Mouse (Mus musculus) inflammation-experienced regulatory T-cells, adult 6 months (primary cell): ENCODE measurements around the gene Wdr45b. TPM values are rescaled to one million over a fixed set of nuclear protein-coding genes. Genes with fewer than 3 reads are reported as not detected.
"Not testable (repeated sequence)": the region's sequence is repeated elsewhere in the genome, so short reads cannot be mapped to it uniquely, and the experiment has no call there.

Source experiments
- ATAC-seq: one replicate; pipeline ENCODE4 v1.8.0; 2017
- polyA plus RNA-seq, 3 experiments: library from polyadenylated mRNA; unstranded; fragments of 100-300 nt; shearing (Covaris generic); gene quantifications; one replicate each; pipeline ENCODE4 v1.2.1; 2017

The Wdr45b gene
- polyA plus RNA-seq, 3 experiments from 2014 or later, result 25.9 to 27.2 (median 26.9) TPM

DNA sequence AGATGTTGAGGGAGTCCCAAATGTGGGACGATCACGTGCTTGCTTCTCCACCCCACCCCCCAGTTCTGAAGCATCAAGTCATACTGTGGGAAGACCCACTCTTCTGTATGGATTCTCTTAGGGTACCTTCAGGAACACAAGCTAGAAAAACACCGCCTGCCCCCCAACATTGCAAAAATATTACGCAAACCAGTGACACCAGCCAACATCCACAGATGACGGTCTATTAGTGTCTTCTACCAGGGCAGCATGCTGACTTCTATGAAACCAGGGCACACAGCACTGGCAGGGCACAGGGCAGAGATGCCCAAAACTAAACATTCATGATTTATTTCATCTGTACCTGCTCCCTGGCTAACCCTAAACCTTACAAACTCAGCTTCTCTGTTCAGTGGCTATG, 27.6 kb downstream of the Wdr45b start:
- ATAC-seq, result no peak

DNA sequence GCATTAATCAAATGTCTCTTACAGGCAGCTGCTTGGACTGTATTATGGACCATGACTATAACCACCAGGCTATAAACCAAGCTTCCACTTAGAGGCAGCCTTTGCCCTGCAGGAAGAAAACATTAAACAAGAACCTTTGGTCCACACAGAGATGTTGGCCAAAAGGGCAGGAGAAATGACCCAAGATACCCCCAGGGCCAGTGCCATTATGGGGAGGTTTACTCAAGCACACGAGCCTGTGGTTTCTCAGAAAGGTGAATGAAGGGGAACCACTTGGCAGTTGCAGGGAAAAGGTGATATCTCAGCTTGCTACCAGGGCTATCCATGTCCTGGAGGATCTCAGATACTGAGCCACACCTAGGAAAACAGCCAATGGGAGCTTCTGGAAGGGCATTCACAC, 28.2 kb downstream of the Wdr45b start:
- ATAC-seq, result no peak

DNA sequence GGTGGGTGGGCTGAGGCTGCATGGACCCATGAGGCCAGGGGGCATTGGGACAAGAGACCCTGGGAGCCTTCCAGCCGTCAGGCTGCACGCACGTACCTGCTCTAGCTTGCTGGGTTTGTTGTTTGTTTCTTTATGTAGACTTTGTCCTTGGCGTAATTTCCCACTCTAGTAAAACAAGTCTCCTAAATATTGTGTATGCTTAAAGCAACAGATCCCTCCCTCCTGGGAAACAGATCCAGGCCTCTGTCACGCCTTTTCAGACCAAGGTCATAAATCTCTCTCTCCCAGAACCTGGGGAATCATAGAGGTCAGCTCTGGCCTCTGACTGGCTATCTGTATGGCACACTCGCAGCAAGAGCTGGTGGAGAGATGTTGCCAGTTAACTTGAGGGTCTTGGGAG, 46.5 kb downstream of the Wdr45b start:
- ATAC-seq, result not testable (repeated sequence)

DNA sequence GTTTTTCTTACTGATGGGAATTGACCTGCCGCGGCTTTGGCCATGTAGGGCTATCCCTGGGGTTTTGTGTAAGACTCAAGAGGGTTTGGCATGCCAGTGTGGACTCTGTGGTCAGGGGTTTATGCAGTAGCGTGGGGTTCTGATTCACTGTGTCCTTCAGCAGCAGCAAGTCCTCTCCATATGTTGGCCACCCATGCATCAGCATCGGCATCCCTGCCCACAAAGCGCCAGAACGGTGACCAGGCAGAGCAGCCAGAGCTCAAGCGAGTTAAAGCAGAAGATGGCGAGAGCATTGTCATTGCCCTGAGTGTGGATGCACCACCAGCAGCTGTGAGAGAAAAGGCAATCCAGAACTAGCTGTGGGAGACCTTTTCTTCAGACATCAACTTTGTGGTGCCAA, 47.6 kb downstream of the Wdr45b start:
- ATAC-seq, result no peak

DNA sequence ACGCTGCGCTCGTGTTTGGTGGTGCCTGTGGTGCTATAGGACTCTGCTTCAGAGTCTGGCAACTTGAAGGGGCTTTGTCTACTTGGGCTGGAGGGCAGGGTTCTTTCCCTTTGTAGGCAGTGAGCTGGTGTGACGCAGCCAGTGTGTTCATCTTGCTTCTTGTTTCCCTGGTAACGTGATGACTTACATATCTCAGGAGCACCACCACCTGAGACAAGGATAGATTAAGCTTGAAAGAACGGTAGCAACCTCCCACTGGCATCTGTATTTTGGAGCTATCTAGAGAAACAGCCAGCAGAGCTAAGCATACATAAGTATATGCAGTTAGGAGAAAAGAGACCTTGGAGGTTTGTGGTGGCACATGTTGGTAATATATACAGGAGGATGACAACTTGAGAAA, 48.9 kb downstream of the Wdr45b start:
- no peak for ATAC-seq

DNA sequence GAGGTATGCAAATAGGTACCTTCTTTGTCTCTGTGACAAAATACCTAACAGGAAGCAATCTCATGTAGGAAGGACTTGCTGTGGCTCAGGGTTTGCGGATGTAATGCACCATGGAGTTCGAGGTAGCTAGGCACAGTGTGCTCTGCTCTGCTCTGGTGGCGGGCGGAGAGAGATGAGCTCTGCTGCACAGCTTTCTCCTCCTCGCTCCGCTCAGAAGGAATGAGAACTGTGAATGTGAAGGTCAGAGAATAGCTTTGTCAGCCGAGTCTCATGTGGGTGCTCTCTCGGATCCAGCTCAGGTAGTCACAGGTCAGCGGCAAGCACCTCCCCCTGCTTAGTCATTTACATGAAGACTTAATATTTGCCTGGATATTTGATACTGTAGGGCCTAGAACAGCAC, 54.0 kb downstream of the Wdr45b start:
- ATAC-seq, result no peak

DNA sequence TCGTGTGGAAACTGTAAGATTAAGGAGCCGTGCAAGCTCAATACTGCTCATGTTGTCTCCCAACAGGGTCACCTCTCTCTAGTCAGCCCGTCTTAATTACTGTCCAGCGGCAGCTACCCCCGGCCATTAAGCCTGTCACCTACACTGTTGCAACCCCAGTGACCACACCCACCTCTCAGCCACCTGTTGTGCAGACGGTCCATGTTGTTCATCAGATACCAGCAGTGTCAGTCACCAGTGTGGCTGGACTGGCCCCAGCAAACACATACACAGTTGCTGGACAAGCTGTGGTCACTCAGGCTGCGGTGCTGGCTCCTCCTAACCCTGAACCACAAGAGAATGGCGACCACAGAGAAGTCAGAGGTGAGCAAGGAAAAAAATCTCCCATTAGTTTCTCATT, 55.8 kb downstream of the Wdr45b start:
- ATAC-seq, result no peak

DNA sequence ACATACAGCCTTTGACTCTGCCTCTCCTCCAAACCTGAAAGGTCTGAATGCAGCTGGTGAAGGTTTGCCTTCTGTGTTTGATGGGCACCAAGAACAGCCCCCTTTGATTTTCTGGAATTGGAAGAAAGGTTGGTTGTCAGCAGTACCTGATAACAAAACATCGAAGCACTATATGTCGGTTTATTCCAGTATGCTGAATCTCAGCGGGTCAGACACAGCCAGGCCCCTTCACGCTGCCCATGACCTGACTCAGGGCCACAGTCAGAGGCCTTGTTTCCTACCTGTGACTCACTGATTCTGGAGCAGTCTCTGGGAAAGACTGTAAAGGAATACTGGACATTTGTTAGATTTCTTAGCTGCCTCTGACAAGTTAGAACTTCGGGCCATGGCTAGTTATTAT, 59.5 kb downstream of the Wdr45b start:
- ATAC-seq, result no peak

DNA sequence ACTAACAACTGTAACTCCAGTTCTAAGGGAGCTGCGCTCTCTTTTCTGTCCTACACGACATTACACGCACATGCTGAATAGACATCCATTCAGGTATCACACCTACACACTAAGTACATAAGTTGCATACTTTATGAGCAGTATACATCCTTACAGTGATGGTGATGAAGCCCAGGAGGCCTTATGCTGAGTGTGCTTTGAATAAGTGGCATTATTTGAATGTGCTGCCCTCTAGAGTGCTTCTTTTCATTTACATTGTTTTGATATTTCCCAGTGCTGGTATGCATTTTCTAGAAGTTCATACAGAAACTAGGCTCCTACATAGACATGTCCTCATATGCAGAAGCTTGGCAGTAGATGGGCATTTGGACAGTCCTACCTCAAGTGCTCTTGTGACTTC, 64.4 kb downstream of the Wdr45b start:
- no peak for ATAC-seq

DNA sequence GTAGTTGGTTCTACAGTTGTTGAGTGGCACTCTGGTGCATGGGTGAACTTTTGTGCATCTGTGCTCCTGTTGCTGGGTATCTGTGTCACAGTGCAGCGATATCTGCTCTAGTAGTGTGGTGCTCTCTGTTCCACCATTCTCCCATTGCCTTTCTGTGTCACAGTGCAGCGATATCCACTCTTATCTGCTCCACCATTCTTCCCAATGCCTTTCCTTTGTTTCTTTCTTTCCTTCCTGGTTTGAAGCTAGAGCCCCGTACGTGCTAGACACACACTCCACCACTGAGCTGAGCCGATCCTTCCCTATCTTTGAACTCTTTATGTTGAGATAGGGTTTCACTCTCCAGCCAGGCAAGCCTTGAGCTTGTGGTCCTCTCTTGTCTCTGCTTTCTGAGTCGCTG, 71.3 kb downstream of the Wdr45b start:
- no peak for ATAC-seq

DNA sequence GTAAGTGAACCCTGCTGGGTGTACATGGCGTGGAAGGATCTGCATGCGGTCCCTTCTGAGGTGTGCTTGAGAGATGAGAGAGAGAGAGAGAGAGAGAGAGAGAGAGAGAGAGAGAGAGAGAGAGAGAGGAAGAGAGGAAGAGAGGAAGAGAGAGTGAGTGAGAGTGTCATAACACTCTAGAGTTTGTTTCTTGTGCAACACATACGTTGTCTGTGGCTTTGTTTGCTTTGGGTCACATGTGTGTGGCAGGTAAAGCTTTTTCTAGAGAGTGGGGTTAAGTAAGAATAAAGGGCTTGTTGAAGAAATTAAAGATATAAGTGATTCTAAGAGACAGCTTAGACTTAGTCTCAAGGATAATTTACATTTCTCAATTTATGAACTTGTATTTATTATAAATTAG, 76.2 kb downstream of the Wdr45b start:
- no peak for ATAC-seq

DNA sequence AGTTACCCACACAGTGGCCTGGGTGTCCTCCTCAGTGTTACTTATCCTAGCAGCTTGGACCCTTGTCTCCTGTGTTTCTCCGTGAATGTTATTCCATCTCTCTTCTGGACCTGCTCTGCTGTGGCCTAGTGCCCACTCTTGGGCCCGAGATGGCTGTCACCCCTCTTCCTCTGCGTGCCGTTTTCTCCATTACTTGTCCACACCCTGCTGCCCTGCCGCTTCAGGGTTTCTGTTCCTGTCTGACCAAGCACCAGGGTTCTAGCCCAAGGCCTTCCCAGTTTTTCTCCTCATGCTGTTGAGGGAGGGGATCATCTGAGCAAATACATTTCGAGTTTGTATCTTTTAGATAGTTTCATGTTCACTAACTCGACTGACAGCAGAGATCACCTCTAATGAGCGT, 76.7 kb downstream of the Wdr45b start:
- ATAC-seq, result no peak

Other genes starting within 250 kb of the Wdr45b start
- not detected for gene Tex19.2, start 235.8 kb downstream of the Wdr45b start, polyA plus RNA-seq
- gene Tex19.1, start 208.3 kb downstream of the Wdr45b start, polyA plus RNA-seq, result not detected
- not detected for gene Uts2r, start 194.2 kb downstream of the Wdr45b start, polyA plus RNA-seq
- 1 to 10 TPM in 2 of 3 experiments, under 1 TPM in 1; 0.86 to 2.7 (median 1.5) TPM for gene Hexdc, start 150.0 kb downstream of the Wdr45b start, polyA plus RNA-seq
- gene Ogfod3, start 149.7 kb downstream of the Wdr45b start, polyA plus RNA-seq, result 1 to 10 TPM; 3.2 to 7.3 (median 5.3) TPM
- 10 to 100 TPM; 78.0 to 95.8 (median 86.5) TPM for gene Cybc1, start 125.1 kb downstream of the Wdr45b start, polyA plus RNA-seq
- gene Narf, start 117.2 kb downstream of the Wdr45b start, polyA plus RNA-seq, result 10 to 100 TPM; 19.6 to 28.6 (median 23.6) TPM
- gene Foxk2, start 94.5 kb downstream of the Wdr45b start, polyA plus RNA-seq, result 1 to 10 TPM; 6.3 to 8.5 (median 6.6) TPM
- gene Rab40b, start 33.8 kb upstream of the Wdr45b start, polyA plus RNA-seq, result under 1 TPM in 1 of 3 experiments, not detected in 2; 0.42 TPM
- gene Fn3krp, start 67.0 kb upstream of the Wdr45b start, polyA plus RNA-seq, result 1 to 10 TPM; 8.0 to 9.5 (median 8.3) TPM
- gene Fn3k, start 80.5 kb upstream of the Wdr45b start, polyA plus RNA-seq, result under 1 TPM in 1 of 3 experiments, not detected in 2; 0.18 TPM
- gene Tbcd, start 97.5 kb upstream of the Wdr45b start, polyA plus RNA-seq, result 10 to 100 TPM; 15.2 to 27.0 (median 25.9) TPM
- 1 to 10 TPM in 1 of 3 experiments, under 1 TPM in 2; 0.78 to 1.3 (median 0.94) TPM for gene Zfp750, start 164.9 kb upstream of the Wdr45b start, polyA plus RNA-seq